Mouse (Mus musculus) intestine, postnatal 0 days (tissue): ENCODE results near the gene Vav2. TPM values are rescaled to one million over a fixed set of nuclear protein-coding genes. Genes with fewer than 3 reads are reported as not detected.

Experiments
- ATAC-seq: fragments of 200-750 bp; cut with Nextera tagmentation; 2 replicates; pipeline ENCODE4 v1.8.0; 2017; ENCODE audit warnings: mild to moderate bottlenecking, moderate TSS enrichment, moderate library complexity
- H3K27ac ChIP-seq: fragments of 300-500 bp; sonication (generic); 2 replicates; pipeline ENCODE4 v1.5.1; 2014; ENCODE audit warnings: mild to moderate bottlenecking, low read depth, low read length, moderate library complexity
- H3K27me3 ChIP-seq: fragments of 300-500 bp; sonication (generic); replicated peaks from 2 replicates; pipeline ENCODE4 v1.6.1; 2014; ENCODE audit warnings: low read length, mixed read lengths; ENCODE audit not compliant: control insufficient read depth, insufficient read depth
- H3K36me3 ChIP-seq: fragments of 300-500 bp; sonication (generic); 2 replicates; pipeline ENCODE4 v1.6.1; 2014; ENCODE audit warnings: mild to moderate bottlenecking, moderate library complexity; ENCODE audit not compliant: control insufficient read depth, insufficient read depth
- H3K4me1 ChIP-seq: fragments of 300-500 bp; sonication (generic); replicated peaks from 2 replicates; pipeline ENCODE4 v1.6.1; 2014; ENCODE audit warnings: antibody characterized with exemption, low read length, mixed read lengths; ENCODE audit not compliant: control insufficient read depth, insufficient read depth
- H3K4me2 ChIP-seq: fragments of 300-500 bp; sonication (generic); replicated peaks from 2 replicates; pipeline ENCODE4 v1.6.1; 2014; ENCODE audit warnings: low read depth, mild to moderate bottlenecking, moderate library complexity
- H3K4me3 ChIP-seq: fragments of 300-500 bp; sonication (generic); 2 replicates; pipeline ENCODE4 v1.5.1; 2014; ENCODE audit warnings: low read depth, low read length
- H3K9ac ChIP-seq: fragments of 300-500 bp; sonication (generic); 2 replicates; pipeline ENCODE4 v1.6.1; 2014; ENCODE audit warnings: mild to moderate bottlenecking, low read depth, low read length
- H3K9me3 ChIP-seq: fragments of 300-500 bp; sonication (generic); 2 replicates; pipeline ENCODE4 v1.6.1; 2016; ENCODE audit warnings: mixed run types; ENCODE audit not compliant: control insufficient read depth
- CTCF ChIP-seq: sonication (generic); IDR thresholded peaks from 2 replicates; pipeline ENCODE4 v1.5.1; 2016; ENCODE audit warnings: low read depth, mild to moderate bottlenecking, control low read depth, antibody characterized with exemption, moderate library complexity
- WGBS: fragments of 180-500 bp; shearing (Covaris S2); extraction: QIAGEN DNeasy Blood & Tissue Kit; methylation state at CpG from one replicate; pipeline ENCODE4 v1.1.7; 2014; 5-methylcytosine and 5-hydroxymethylcytosine counted together
- polyA plus RNA-seq: library from polyadenylated mRNA; unstranded; fragments of >200 nt; fragmentation: Nextera tagmentation; extraction: Ambion mirVana; gene quantifications from 2 replicates; pipeline ENCODE4 v1.2.1, GENCODE M21; 2015

The Vav2 gene
- polyA plus RNA-seq, 1 experiment from 2014 or later, result 5.4 TPM

DNA sequence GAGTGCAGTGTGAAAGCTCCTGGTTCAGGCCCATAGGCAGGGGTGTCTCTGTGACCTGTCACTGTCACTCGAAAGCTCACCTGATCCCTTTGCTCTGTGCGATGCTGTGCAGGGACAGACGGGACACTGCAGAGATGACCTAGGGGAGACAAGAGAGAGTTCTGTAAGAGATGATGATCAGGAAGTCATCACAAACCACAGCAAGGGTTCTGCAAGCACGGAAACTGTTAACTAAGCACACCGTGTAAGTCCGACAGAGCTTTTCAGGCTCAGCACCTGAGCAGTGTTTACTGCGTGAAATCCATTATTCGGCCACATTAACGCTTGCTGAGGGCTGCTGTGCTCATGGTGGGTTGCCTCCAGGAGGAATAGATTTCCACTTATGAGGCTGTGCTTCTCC lies 90.2 kb downstream of the Vav2 start:
- 82% methylated on average over 9 of the region's 9 CpGs for WGBS
- Histone ChIP-seq H3K9ac (no peak overlapping the region), H3K36me3 (peaks cover 3% of the 10 kb centered on the region; the same call in 1 of the 2 replicates), H3K9me3 (no peaks in the 10 kb centered on the region), H3K27me3 (no peaks in the 10 kb centered on the region), H3K4me2 (no peak overlapping the region), H3K4me1 (no peaks in the 10 kb centered on the region), H3K4me3 (no peak overlapping the region), H3K27ac (no peak overlapping the region)
- no peak for ATAC-seq
- no peak for TF ChIP-seq CTCF

DNA sequence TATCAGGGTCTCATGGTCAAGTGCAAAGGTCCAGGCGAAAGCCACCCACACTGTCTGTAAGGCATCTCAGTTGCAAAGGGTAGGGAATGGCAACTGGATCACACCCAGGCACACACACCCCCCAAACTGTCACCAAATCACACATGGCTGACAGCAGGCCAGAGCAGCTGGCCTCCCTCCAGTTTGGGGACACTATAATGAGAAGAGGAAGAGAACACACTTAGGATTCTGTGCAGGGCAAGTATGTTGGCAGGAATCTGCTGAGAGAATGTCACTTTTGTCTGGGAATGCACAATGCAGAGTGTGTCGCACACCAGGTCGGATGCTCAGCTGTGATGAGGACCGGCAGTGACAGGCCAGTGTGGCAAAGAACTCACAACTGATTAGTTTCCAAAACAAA lies 92.0 kb downstream of the Vav2 start:
- Histone ChIP-seq H3K4me2 (no peak overlapping the region), H3K27me3 (no peaks in the 10 kb centered on the region), H3K27ac (no peak overlapping the region), H3K4me1 (no peaks in the 10 kb centered on the region), H3K4me3 (no peak overlapping the region), H3K9me3 (no peaks in the 10 kb centered on the region), H3K36me3 (no peaks in the 10 kb centered on the region), H3K9ac (no peak overlapping the region)
- 79% methylated on average over 4 of the region's 4 CpGs for WGBS
- ATAC-seq, result no peak
- no peak for TF ChIP-seq CTCF

DNA sequence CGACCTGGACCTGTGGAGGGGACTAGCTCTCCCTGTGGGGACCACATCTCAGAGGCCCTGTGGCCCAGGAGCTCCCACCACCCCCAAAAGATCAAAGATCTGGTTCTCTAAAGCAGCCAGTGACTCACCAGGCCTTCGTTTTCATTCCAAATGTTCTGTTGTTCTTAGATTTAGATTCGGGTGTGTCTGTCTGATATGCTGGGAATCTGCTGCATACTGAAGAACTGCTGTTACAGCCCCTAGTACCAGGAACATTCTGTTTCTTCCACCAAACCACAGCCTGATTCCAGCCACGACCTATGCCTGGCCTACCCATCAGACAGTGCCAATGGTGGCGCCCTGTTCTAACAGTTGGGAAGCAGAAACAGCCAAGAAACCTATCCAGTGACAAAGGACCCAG lies 95.3 kb downstream of the Vav2 start:
- no peak for TF ChIP-seq CTCF
- H3K36me3 ChIP-seq, result no peaks in the 10 kb centered on the region
- no peak for ATAC-seq
- 68% methylated on average over 5 of the region's 5 CpGs for WGBS
- H3K4me3 ChIP-seq, result no peak overlapping the region
- no peaks in the 10 kb centered on the region for H3K9me3 ChIP-seq
- H3K27ac ChIP-seq, result no peak overlapping the region
- H3K9ac ChIP-seq, result no peak overlapping the region
- H3K4me2 ChIP-seq, result no peak overlapping the region
- 0 out of 2 replicates have a peak, but pooled peaks cover 3% of the 10 kb centered on the region for H3K4me1 ChIP-seq
- no peaks in the 10 kb centered on the region for H3K27me3 ChIP-seq

DNA sequence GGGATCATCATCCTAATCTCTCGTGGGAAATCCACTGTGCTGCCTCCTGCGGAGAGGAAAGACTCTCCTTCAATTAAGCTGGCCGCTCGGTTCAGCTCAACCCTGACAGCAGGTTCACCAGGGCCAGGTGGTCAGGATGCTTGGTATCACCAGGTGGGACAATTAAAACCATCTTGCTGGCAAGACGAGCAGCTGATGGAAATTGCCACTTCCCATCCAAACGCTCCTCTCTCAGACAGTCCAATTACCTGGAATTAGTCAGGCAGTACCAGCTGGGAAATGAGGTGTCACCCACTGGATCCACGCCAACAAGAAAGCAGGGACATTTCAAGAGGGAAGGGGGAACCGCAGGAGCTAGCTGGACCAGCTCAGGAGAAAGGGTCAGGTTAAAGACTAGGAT lies 96.4 kb downstream of the Vav2 start:
- H3K36me3 ChIP-seq, result no peaks in the 10 kb centered on the region
- ATAC-seq, result no peak
- no peak for TF ChIP-seq CTCF
- H3K27me3 ChIP-seq, result no peaks in the 10 kb centered on the region
- H3K4me2 ChIP-seq, result no peak overlapping the region
- H3K9me3 ChIP-seq, result no peaks in the 10 kb centered on the region
- 0 out of 2 replicates have a peak, but pooled peaks cover 3% of the 10 kb centered on the region for H3K4me1 ChIP-seq
- no peak overlapping the region for H3K4me3 ChIP-seq
- WGBS, result 87% methylated on average over 8 of the region's 8 CpGs
- H3K27ac ChIP-seq, result no peak overlapping the region
- no peak overlapping the region for H3K9ac ChIP-seq

DNA sequence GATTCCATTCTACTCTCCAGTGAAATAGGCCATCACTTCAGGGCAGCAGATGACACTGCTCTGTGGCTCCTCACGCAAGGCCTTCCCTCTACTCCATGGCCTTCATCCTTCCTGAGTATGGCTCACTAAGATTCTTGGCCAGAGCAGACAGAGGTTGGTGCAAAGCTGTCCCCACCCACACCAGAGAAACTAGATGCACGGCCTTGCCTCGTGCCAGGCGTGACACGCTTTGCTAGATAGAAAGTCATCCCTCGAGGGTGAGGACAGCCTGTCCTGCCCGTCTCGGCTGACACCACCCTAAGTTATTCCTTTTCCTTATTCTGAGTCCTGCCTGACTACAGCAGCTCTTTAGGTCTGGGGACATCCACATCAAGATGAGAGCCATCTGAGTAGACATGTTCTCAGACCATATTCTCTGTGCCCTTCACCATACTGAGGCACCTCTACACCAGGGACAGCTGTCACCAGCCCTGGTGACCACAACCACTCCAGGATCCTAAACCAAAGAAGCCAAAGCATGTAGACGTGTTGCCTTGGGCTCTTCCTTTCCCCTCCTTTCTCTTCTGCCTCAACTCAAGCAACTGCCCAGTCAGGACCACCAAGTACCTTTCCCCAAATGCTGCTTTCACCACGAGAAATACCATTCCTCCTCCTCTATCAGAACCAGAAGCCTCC lies 97.3 kb downstream of the Vav2 start:
- Histone ChIP-seq H3K27me3 (no peaks in the 10 kb centered on the region), H3K4me2 (no peak overlapping the region), H3K9ac (no peak overlapping the region), H3K27ac (no peak overlapping the region), H3K4me3 (no peak overlapping the region), H3K4me1 (0 out of 2 replicates have a peak, but pooled peaks cover 3% of the 10 kb centered on the region), H3K9me3 (no peaks in the 10 kb centered on the region), H3K36me3 (no peaks in the 10 kb centered on the region)
- ATAC-seq, result no peak
- no peak for TF ChIP-seq CTCF
- WGBS, result 88% methylated on average over 10 of the region's 10 CpGs

DNA sequence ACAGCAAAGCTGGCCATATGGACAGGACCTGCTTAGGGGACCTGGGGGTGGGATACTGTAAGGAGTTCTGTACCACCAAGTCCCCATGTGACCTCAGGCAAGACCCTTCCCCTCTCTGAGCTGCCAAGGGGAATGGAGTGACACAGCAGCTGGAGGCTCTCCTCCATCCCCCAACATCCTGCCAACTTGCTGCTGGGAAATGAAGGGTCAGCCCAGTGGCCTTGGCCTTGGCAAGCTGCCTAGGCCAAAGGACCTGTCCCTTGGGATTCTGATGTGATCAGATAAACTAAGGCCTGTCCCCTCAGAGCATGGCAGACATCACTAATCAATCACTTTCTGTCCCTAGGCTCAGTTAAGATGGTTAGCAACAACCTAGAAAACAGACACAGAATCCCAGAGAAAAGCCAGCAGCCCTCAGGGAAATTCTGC lies 98.2 kb downstream of the Vav2 start:
- no peak for ATAC-seq
- no peak overlapping the region for H3K27ac ChIP-seq

More for the DNA sequence above, 98.2 kb downstream of the Vav2 start:
- no peak overlapping the region for H3K4me2 ChIP-seq
- no peak overlapping the region for H3K4me3 ChIP-seq
- H3K36me3 ChIP-seq, result no peaks in the 10 kb centered on the region
- no peak for TF ChIP-seq CTCF
- no peak overlapping the region for H3K9ac ChIP-seq
- H3K27me3 ChIP-seq, result no peaks in the 10 kb centered on the region
- 0 out of 2 replicates have a peak, but pooled peaks cover 3% of the 10 kb centered on the region for H3K4me1 ChIP-seq
- H3K9me3 ChIP-seq, result no peaks in the 10 kb centered on the region
